ENCODE assay signal across 1 mouse cellular context in the genomic region with DNA sequence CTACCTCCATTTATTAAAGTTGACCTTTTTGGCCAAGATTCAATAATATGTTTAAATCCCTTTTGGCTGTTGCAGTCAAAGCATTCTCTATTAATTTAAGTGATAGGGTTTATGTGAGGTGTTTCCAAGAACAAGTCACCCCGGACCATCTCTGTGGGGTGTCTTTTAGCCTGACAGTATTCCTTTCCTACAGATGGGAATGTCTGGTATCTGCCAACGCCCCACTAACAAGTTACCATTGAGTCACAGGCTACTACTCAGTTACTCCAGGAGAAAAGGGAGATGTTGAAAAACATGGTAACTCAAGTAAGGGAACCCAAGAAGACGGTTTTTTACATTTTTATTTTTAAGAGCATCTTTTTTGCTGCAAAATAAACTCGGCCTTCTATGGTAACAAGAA.
TF ChIP-seq lines count a peak whose summit lies in the region.

No protein-coding gene starts in this region.

TF ChIP-seq in CH12.LX, 34 proteins besides CTCF, POLR2A, EP300 and RAD21 (continued from another document):
- TF ChIP-seq GABPA (IDR thresholded peaks at IDR 0.05; ENCODE audit: insufficient replicate concordance, low read depth, low read length) (no peak), USF2 (conservative IDR thresholded peaks at IDR 0.05; ENCODE audit: low read depth, low read length) (no peak), ZC3H11A (IDR thresholded peaks at IDR 0.05; ENCODE audit: low read depth, low read length) (no peak), JUND (conservative IDR thresholded peaks at IDR 0.05; ENCODE audit: low read depth, low read length) (no peak), SIN3A (IDR thresholded peaks at IDR 0.05; ENCODE audit: low read length) (no peak), CHD2 (IDR thresholded peaks at IDR 0.05; ENCODE audit: low read length) (no peak), USF1 (IDR thresholded peaks at IDR 0.05; ENCODE audit: low read depth, low read length) (no peak), NELFE (IDR thresholded peaks at IDR 0.05; ENCODE audit: low read depth, low read length) (no peak), JUN (IDR thresholded peaks at IDR 0.05; ENCODE audit: insufficient read depth, low read depth, low read length) (no peak), NRF1 (IDR thresholded peaks at IDR 0.05; ENCODE audit: low read depth, low read length) (no peak), KAT2A (IDR thresholded peaks at IDR 0.05; ENCODE audit: insufficient replicate concordance, low read length) (no peak)
